In genomic region chr10:76678122-76678521, GRCm38 (mm10) we compare ENCODE assay signal across 8 mouse cellular contexts. TPM values are rescaled to one million over a fixed set of nuclear protein-coding genes. Genes with fewer than 3 reads are reported as not detected.
DNase-seq lines count a peak whose midpoint lies in the region; ATAC-seq lines count a peak whose summit lies in the region.
"Had no signal": no experiment of that assay in that cellular context is flagged by ENCODE, and none has a peak within 500 bp of the region (broad histone marks: within the 10 kb centered on the region; RNA-seq: fewer than 3 reads in every experiment).

No protein-coding gene starts in this region.

- no peak overlapping the region for H3K27ac ChIP-seq in liver, embryonic 12.5 days
- H3K27ac ChIP-seq in stomach, embryonic 16.5 days (ENCODE audit: low read length) = peak overlapping the region; percentile 68
- H3K27ac ChIP-seq: kidney, postnatal 0 days had no signal

- intact Hi-C loops in left cerebral cortex, postnatal 25 days (cut with DNase I) = no loop called here

- ATAC-seq in liver, embryonic 12.5 days = no peak
- no peak for ATAC-seq in stomach, embryonic 16.5 days (ENCODE audit: insufficient read depth, low FRiP score)

- H3K4me3 ChIP-seq in liver, embryonic 12.5 days = no peak overlapping the region
- no peak overlapping the region for H3K4me3 ChIP-seq in stomach, embryonic 16.5 days (replicated peaks; ENCODE audit: low read length)

- peak; percentile 22 for DNase-seq in liver
- DNase-seq in frontal cortex, postnatal 14 days (ENCODE audit: low spot score in 2 of 2) = peak; percentile 20 to 26
- DNase-seq in left cerebral cortex, postnatal 25 days (ENCODE audit: low spot score in 2 of 2) = peak; percentile 71 to 85
- no peak for DNase-seq in cerebellum, postnatal 4 days (ENCODE audit: low spot score in 2 of 2)
- no peak for DNase-seq in thymus, postnatal 14 days

- no peak overlapping the region for H3K9ac ChIP-seq in liver, embryonic 12.5 days
- H3K9ac ChIP-seq in stomach, embryonic 16.5 days (ENCODE audit: low read length) = no peak overlapping the region

- no peaks in the 10 kb centered on the region for H3K36me3 ChIP-seq in liver, embryonic 12.5 days
- no peaks in the 10 kb centered on the region for H3K36me3 ChIP-seq in stomach, embryonic 16.5 days (ENCODE audit: control insufficient read depth, insufficient read depth, low read length)

- no peaks in the 10 kb centered on the region for H3K9me3 ChIP-seq in liver, embryonic 12.5 days (replicated peaks)
- no peaks in the 10 kb centered on the region for H3K9me3 ChIP-seq in stomach, embryonic 16.5 days (replicated peaks; ENCODE audit: control insufficient read depth, low read length)

- no peaks in the 10 kb centered on the region for H3K27me3 ChIP-seq in liver, embryonic 12.5 days (replicated peaks)
- no peaks in the 10 kb centered on the region for H3K27me3 ChIP-seq in stomach, embryonic 16.5 days (ENCODE audit: control insufficient read depth, insufficient read depth, low read length)

- 58% methylated on average over 7 of the region's 7 CpGs for WGBS in liver, embryonic 12.5 days (ENCODE audit: insufficient replicate concordance)
- 47% methylated on average over 7 of the region's 7 CpGs for WGBS in stomach, embryonic 16.5 days

- H3K4me1 ChIP-seq in liver, embryonic 12.5 days = no peaks in the 10 kb centered on the region
- H3K4me1 ChIP-seq in stomach, embryonic 16.5 days (ENCODE audit: control insufficient read depth, insufficient read depth, low read length) = peaks cover 22% of the 10 kb centered on the region

- no peak overlapping the region for H3K4me2 ChIP-seq in liver, embryonic 12.5 days
- H3K4me2 ChIP-seq in stomach, embryonic 16.5 days (ENCODE audit: low read depth, low read length) = no peak overlapping the region

RNA-seq across cellular contexts. Expression of gene Col6a1, which starts 47.8 kb away (rescaled TPM):
- polyA plus RNA-seq in liver, embryonic 12.5 days (2016; fragmentation: Nextera tagmentation; extraction: Ambion mirVana) = 14.1 and 14.4 TPM in 2 replicates
- total RNA-seq in left cerebral cortex, postnatal 25 days (2021) = 10 to 100 TPM; 35.8 to 45.6 TPM
- 433 and 468 TPM in 2 replicates for polyA plus RNA-seq in stomach, embryonic 16.5 days (2015; fragmentation: Nextera tagmentation; extraction: Ambion mirVana)

RNA-seq across cellular contexts. Expression of gene Col6a2, which starts 54.7 kb away (rescaled TPM):
- 14.4 and 16.6 TPM in 2 replicates for polyA plus RNA-seq in liver, embryonic 12.5 days (2016; fragmentation: Nextera tagmentation; extraction: Ambion mirVana)
- 10 to 100 TPM in 1 of 2 experiments, 1 to 10 TPM in 1; 9.4 to 10.1 TPM for total RNA-seq in left cerebral cortex, postnatal 25 days (2021)
- polyA plus RNA-seq in stomach, embryonic 16.5 days (2015; fragmentation: Nextera tagmentation; extraction: Ambion mirVana) = 263 and 287 TPM in 2 replicates

Comparison
In these comparisons a context has a peak if more than half of its experiments do, and no peak if none do; other contexts are left out.
1. DNase-seq: peak in liver (single experiment), frontal cortex, postnatal 14 days (2 of 2) and left cerebral cortex, postnatal 25 days (2 of 2); none in cerebellum, postnatal 4 days (0 of 2) and thymus, postnatal 14 days (single experiment).
2. RNA of gene Col6a1, which starts 47.8 kb away (polyA plus RNA-seq): 433 to 468 TPM in stomach, embryonic 16.5 days; 14.1 to 14.4 TPM in liver, embryonic 12.5 days; every median in the first group is over 10 times any median in the second.
3. RNA of gene Col6a2, which starts 54.7 kb away (polyA plus RNA-seq): 263 to 287 TPM in stomach, embryonic 16.5 days; 14.4 to 16.6 TPM in liver, embryonic 12.5 days; every median in the first group is over 10 times any median in the second.